Mouse (Mus musculus): ENCODE data around the gene Npm1. TPM values are rescaled to one million over a fixed set of nuclear protein-coding genes. Genes with fewer than 3 reads are reported as not detected.

Gene Npm1
- polyA plus RNA-seq, 1 experiment, result 137 TPM

GRCm38 (mm10) chr11:33199906-33200763, 37.1 kb upstream of the Npm1 start:
- peaks cover 100% of the 10 kb centered on the region for H3K27me3 ChIP-seq (replicated peaks)
- no peaks in the 10 kb centered on the region for H3K36me3 ChIP-seq (replicated peaks; ENCODE audit: low read length)
- peaks cover 55% of the 10 kb centered on the region for H3K4me1 ChIP-seq
- peak overlapping the region; percentile 56 for H3K4me3 ChIP-seq (replicated peaks)
- no peak for TF ChIP-seq FLI1 (IDR thresholded peaks at IDR 0.05; ENCODE audit: low read length)
- no peak for TF ChIP-seq GATA1 (IDR thresholded peaks at IDR 0.05; ENCODE audit: borderline replicate concordance, low read length)
- H3K9me3 ChIP-seq, result peaks cover 44% of the 10 kb centered on the region

DNA sequence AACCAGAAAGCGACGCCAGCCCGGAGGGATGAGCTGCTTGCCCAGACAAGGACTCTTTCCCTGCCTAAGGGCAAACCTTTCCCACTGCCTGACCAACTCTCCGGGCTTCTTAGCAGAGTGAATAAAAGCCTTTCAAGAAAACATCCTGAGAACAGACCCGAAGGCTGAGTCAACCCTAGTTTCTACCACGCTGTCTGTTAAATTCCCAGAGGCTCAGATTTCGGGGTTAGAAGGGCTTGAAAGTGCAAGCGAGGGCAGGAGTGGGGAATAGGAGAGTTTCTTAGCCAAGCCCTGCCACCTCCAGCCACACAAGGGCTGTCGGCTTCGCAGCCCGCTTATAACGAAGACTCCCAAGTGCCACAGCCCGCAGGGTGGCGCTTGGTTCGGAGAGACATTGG, 36.1 kb upstream of the Npm1 start:
- H3K4me3 ChIP-seq (replicated peaks), result no peak overlapping the region
- peaks cover 43% of the 10 kb centered on the region for H3K9me3 ChIP-seq
- TF ChIP-seq GATA1 (IDR thresholded peaks at IDR 0.05; ENCODE audit: borderline replicate concordance, low read length) (no peak), FLI1 (IDR thresholded peaks at IDR 0.05; ENCODE audit: low read length) (no peak)
- H3K27me3 ChIP-seq (replicated peaks), result peaks cover 96% of the 10 kb centered on the region
- peaks cover 50% of the 10 kb centered on the region for H3K4me1 ChIP-seq
- no peaks in the 10 kb centered on the region for H3K36me3 ChIP-seq (replicated peaks; ENCODE audit: low read length)

GRCm38 (mm10) chr11:33198351-33199116, 35.5 kb upstream of the Npm1 start:
- Histone ChIP-seq H3K4me3 (replicated peaks) (no peak overlapping the region), H3K4me1 (peaks cover 46% of the 10 kb centered on the region), H3K9me3 (peaks cover 41% of the 10 kb centered on the region), H3K36me3 (replicated peaks; ENCODE audit: low read length) (no peaks in the 10 kb centered on the region), H3K27me3 (replicated peaks) (peaks cover 96% of the 10 kb centered on the region)
- TF ChIP-seq GATA1 (IDR thresholded peaks at IDR 0.05; ENCODE audit: borderline replicate concordance, low read length), result no peak
- TF ChIP-seq FLI1 (IDR thresholded peaks at IDR 0.05; ENCODE audit: low read length), result no peak

DNA sequence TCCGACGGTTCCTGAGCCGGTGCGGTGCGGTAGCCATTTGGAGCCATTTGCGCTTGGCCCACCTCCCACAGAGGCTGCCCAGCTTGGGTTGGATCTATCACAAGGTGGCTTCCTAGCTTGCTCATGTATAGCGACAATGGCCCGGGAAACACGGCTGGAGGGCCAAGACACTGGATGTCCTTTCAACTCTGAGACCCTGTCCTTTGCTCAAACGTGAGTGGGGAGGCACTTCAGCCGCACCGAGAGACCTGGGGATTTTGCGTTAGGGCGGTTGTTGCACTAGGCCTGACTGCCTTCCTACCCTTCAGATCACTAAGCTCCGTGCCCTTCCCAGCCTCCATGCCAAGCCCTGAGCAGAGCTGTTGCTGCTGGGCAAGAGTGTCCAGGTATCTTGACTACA, 34.7 kb upstream of the Npm1 start:
- TF ChIP-seq GATA1 (IDR thresholded peaks at IDR 0.05; ENCODE audit: borderline replicate concordance, low read length), result no peak
- TF ChIP-seq FLI1 (IDR thresholded peaks at IDR 0.05; ENCODE audit: low read length), result no peak
- peaks cover 41% of the 10 kb centered on the region for H3K9me3 ChIP-seq
- H3K36me3 ChIP-seq (replicated peaks; ENCODE audit: low read length), result no peaks in the 10 kb centered on the region
- peaks cover 96% of the 10 kb centered on the region for H3K27me3 ChIP-seq (replicated peaks)
- H3K4me3 ChIP-seq (replicated peaks), result no peak overlapping the region
- peaks cover 37% of the 10 kb centered on the region for H3K4me1 ChIP-seq

DNA sequence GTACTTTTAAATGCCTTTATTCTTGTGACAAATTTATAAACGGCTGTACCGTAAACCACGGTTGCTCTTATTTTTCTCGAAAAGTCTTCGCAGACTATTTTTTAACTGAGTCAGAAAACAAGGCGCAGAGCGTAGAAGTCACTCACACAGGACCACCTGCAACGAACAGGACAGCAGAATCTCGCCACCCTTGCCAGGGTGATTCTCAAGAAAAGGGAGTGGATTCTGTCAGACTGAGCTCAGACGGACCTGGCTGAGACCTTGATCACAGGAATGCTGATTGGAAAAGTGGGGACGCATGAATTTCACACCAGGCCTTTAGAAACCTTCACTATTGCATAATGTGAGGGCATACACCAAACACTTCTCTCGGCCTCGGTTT, 34.1 kb upstream of the Npm1 start:
- H3K36me3 ChIP-seq (replicated peaks; ENCODE audit: low read length), result no peaks in the 10 kb centered on the region
- no peak overlapping the region for H3K4me3 ChIP-seq (replicated peaks)
- peaks cover 95% of the 10 kb centered on the region for H3K27me3 ChIP-seq (replicated peaks)
- peaks cover 38% of the 10 kb centered on the region for H3K9me3 ChIP-seq
- H3K4me1 ChIP-seq, result peaks cover 32% of the 10 kb centered on the region
- TF ChIP-seq GATA1 (IDR thresholded peaks at IDR 0.05; ENCODE audit: borderline replicate concordance, low read length), result no peak
- TF ChIP-seq FLI1 (IDR thresholded peaks at IDR 0.05; ENCODE audit: low read length), result no peak

DNA sequence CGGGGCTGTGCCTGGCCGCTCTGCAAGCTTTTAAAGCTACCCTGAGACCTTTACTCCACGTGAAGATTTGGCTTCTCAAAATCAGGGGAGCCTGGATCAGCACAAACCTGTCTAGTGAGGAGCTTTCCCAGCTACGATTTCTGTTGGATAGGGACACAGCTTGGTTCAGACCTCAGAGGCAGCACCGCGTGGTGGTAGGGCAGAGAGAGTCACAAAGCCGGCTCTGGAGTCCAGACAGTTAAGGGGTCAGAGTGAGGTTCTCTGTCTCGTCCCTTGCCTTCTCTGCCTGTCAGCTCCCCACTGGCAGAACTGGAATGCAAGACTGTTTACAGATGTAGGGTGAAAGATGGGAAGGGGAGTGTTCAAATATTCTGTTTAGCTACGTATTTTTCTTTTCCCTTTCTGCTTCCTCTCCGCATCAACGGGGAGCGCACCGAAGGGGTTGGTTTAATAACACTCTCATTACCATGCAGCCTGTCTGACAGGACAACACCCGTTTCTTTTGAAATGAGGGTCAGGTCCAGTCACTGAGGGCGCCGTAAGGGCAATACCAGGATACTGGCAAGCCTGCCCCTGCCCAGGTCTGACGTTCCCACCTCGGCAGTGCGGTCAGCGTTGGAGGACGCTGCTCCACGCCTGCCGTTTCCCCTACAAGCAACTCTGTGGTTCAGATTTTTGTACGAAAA, 33.6 kb upstream of the Npm1 start:
- peaks cover 94% of the 10 kb centered on the region for H3K27me3 ChIP-seq (replicated peaks)
- H3K4me3 ChIP-seq (replicated peaks), result no peak overlapping the region
- H3K36me3 ChIP-seq (replicated peaks; ENCODE audit: low read length), result no peaks in the 10 kb centered on the region
- peaks cover 28% of the 10 kb centered on the region for H3K4me1 ChIP-seq
- H3K9me3 ChIP-seq, result peaks cover 36% of the 10 kb centered on the region
- no peak for TF ChIP-seq FLI1 (IDR thresholded peaks at IDR 0.05; ENCODE audit: low read length)
- no peak for TF ChIP-seq GATA1 (IDR thresholded peaks at IDR 0.05; ENCODE audit: borderline replicate concordance, low read length)

DNA sequence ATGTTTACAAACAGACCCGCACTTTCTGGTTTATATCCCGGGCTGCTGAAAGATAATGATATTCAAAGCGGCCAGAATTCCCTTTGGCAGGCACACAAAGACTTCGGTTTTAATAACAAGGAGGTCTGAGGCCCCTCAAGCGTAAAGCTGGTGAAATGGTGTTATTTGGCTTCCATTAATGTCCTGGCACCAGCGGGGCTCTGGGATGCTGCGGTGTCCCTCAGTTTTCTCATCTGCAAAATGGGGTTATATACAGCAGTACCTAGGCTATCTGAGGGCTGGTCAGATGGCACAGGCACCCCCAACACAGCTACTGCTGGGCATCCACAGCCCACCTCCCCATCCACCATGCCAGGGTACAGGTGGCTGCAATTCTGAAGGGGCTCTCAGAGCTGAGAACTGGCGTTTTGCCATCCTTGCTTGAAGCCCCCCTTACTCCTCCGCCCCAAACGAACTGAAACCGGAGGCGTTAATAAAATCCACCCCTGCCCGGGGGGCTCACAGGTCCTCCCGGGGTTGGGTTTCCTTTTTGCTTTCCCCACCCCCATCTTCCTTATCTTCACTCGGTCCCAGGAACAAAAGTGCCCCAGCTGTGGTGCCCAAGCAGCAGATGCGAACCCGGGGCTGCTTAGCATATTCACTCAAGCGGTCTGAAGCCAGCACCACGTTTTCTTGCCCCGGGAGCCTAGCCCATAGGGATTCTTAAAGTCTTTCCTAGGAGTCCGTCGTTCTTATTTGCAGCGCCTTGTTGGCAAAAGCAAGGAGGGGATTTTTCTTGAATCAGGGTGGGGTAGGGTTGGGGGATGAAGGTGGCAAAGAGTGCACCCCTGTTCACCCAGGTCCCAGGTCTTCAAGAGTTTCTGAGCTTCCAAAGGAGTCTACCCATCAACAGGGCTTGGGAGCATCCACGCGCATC, 32.8 kb upstream of the Npm1 start:
- peaks cover 20% of the 10 kb centered on the region for H3K4me1 ChIP-seq
- H3K36me3 ChIP-seq (replicated peaks; ENCODE audit: low read length), result no peaks in the 10 kb centered on the region
- TF ChIP-seq GATA1 (IDR thresholded peaks at IDR 0.05; ENCODE audit: borderline replicate concordance, low read length) (no peak), FLI1 (IDR thresholded peaks at IDR 0.05; ENCODE audit: low read length) (no peak)
- no peak overlapping the region for H3K4me3 ChIP-seq (replicated peaks)
- H3K9me3 ChIP-seq, result peaks cover 36% of the 10 kb centered on the region
- H3K27me3 ChIP-seq (replicated peaks), result peaks cover 94% of the 10 kb centered on the region

DNA sequence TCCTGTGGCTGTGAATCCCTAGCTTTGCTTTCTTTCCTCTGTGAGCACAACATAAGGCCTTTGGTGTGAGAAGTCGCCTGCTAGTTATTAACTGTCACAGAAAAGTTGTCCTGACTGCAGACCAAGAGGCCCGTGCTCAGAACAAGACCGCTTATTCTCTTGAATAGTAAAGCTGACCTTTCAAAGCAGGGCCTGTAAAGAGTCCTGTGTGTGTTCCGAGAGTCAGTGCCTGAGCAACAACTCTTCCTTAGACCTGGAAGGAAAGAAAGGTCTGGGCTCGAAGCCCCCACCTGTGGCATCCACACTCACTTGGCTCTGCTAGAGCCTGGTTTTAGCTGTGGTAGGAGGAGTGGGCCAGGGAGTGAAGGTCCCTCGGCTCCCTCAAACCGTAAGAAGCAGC, 32.1 kb upstream of the Npm1 start:
- Histone ChIP-seq H3K27me3 (replicated peaks) (peaks cover 93% of the 10 kb centered on the region), H3K4me1 (peaks cover 15% of the 10 kb centered on the region), H3K36me3 (replicated peaks; ENCODE audit: low read length) (no peaks in the 10 kb centered on the region), H3K4me3 (replicated peaks) (no peak overlapping the region), H3K9me3 (peaks cover 36% of the 10 kb centered on the region)
- TF ChIP-seq FLI1 (IDR thresholded peaks at IDR 0.05; ENCODE audit: low read length) (no peak), GATA1 (IDR thresholded peaks at IDR 0.05; ENCODE audit: borderline replicate concordance, low read length) (no peak)

DNA sequence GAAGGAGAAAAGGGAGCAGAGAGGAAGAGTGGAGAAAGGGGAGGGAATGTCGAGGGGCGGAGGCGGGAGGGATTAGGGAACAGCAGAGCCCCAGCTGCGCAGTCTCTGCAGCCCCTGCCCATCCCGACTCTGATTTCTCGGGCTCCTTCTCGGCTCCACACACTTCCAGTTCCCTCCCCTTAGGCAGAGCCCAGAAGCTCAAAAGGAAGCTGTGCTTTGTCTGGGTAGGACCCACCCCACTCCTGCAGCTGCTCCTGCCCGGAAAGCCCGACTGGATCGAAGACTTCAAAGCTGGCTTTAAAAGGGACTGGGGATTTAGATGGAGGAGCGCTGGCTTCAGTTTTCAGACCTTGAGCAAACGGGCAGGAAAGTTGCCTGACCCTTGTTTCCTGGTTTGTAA, 30.7 kb upstream of the Npm1 start:
- H3K9me3 ChIP-seq, result peaks cover 29% of the 10 kb centered on the region
- peaks cover 6% of the 10 kb centered on the region; the same call in 1 of the 2 replicates for H3K4me1 ChIP-seq
- no peaks in the 10 kb centered on the region for H3K36me3 ChIP-seq (replicated peaks; ENCODE audit: low read length)
- H3K4me3 ChIP-seq (replicated peaks), result no peak overlapping the region
- TF ChIP-seq GATA1 (IDR thresholded peaks at IDR 0.05; ENCODE audit: borderline replicate concordance, low read length) (no peak), FLI1 (IDR thresholded peaks at IDR 0.05; ENCODE audit: low read length) (no peak)
- peaks cover 83% of the 10 kb centered on the region for H3K27me3 ChIP-seq (replicated peaks)

All from megakaryocyte, embryonic 14.5 days (primary cell).